Mouse (Mus musculus) CH12.LX (cell line): ENCODE results near the gene Gm17949. TPM values are rescaled to one million over a fixed set of nuclear protein-coding genes. Genes with fewer than 3 reads are reported as not detected.

Source experiments
- DNase-seq: peaks from one replicate; pipeline ENCODE4 v3.0.0-alpha.2; 2013; ENCODE audit errors: extremely low read depth
- H3K27ac ChIP-seq: 2 replicates; pipeline ENCODE4 v1.5.1; 2012; ENCODE audit warnings: low read depth, mild to moderate bottlenecking, control low read depth, moderate library complexity; ENCODE audit not compliant: insufficient read depth
- H3K27me3 ChIP-seq: replicated peaks from 2 replicates; pipeline ENCODE3; 2012; ENCODE audit warnings: inconsistent platforms
- H3K36me3 ChIP-seq, 2 experiments: replicated peaks in 1 of 2; 2 replicates each; pipeline versions ENCODE3 to v1.6.1; 2012; ENCODE audit warnings: inconsistent platforms in 1 of 2, low read length in 1 of 2, mild to moderate bottlenecking in 1 of 2, mixed read lengths in 1 of 2, moderate library complexity in 1 of 2; ENCODE audit not compliant: control insufficient read depth in 1 of 2, insufficient read depth in 1 of 2
- H3K4me1 ChIP-seq, 2 experiments: 2 replicates each; pipeline ENCODE4 v1.6.1; 2012; ENCODE audit warnings: inconsistent platforms in 1 of 2, moderate library complexity in 1 of 2; ENCODE audit not compliant: insufficient read depth in 2 of 2, control insufficient read depth in 1 of 2
- H3K4me2 ChIP-seq: 2 replicates; pipeline ENCODE4 v1.6.1; 2012; ENCODE audit warnings: low read depth, mild to moderate bottlenecking, control low read depth; ENCODE audit not compliant: poor library complexity, insufficient read depth, severe bottlenecking
- H3K4me3 ChIP-seq, 3 experiments: fragments of 150-350 bp in 1 of 3; sonication (generic) in 1 of 3; replicated peaks in 1 of 3; 2 replicates each; pipeline versions ENCODE3 to v1.5.1; 2011 to 2012; ENCODE audit warnings: low read depth in 2 of 3, low read length in 2 of 3, mild to moderate bottlenecking in 2 of 3, moderate library complexity in 2 of 3, control low read depth in 1 of 3, improper control_type of control experiment in 1 of 3, inconsistent platforms in 1 of 3, mixed read lengths in 1 of 3; ENCODE audit not compliant: poor library complexity in 1 of 3
- H3K79me2 ChIP-seq: replicated peaks from 2 replicates; pipeline ENCODE4 v1.6.1; 2012; ENCODE audit warnings: mild to moderate bottlenecking, moderate library complexity; ENCODE audit not compliant: control insufficient read depth, poor library complexity, insufficient read depth, severe bottlenecking; ENCODE audit errors: extremely low read depth
- H3K9ac ChIP-seq: 2 replicates; pipeline ENCODE4 v1.6.1; 2012; ENCODE audit warnings: low read depth, mild to moderate bottlenecking, control low read depth, moderate library complexity; ENCODE audit not compliant: insufficient read depth
- H3K9me3 ChIP-seq: replicated peaks from 2 replicates; pipeline ENCODE3; 2012; ENCODE audit warnings: low read length, inconsistent platforms, mixed read lengths
- BHLHE40 ChIP-seq: IDR thresholded peaks from 2 replicates; pipeline ENCODE4 v1.6.1; 2011; ENCODE audit warnings: mild to moderate bottlenecking, low read depth, low read length, improper control_type of control experiment
- CHD1 ChIP-seq: IDR thresholded peaks from 2 replicates; pipeline ENCODE4 v1.6.1; 2012; ENCODE audit warnings: low read depth, low read length, improper control_type of control experiment, inconsistent platforms
- ELF1 ChIP-seq: IDR thresholded peaks from 2 replicates; pipeline ENCODE4 v1.6.1; 2014; ENCODE audit warnings: low read depth, mild to moderate bottlenecking, inconsistent platforms, low read length, improper control_type of control experiment
- EP300 ChIP-seq: IDR thresholded peaks from 2 replicates; pipeline ENCODE4 v1.6.1; 2011; ENCODE audit warnings: low read length, improper control_type of control experiment
- ETS1 ChIP-seq: conservative IDR thresholded peaks from 2 replicates; pipeline ENCODE4 v1.6.1; 2012; ENCODE audit warnings: low read depth, mild to moderate bottlenecking, inconsistent platforms, low read length, improper control_type of control experiment, moderate library complexity
- GABPA ChIP-seq: IDR thresholded peaks from 2 replicates; pipeline ENCODE4 v1.6.1; 2012; ENCODE audit warnings: low read depth, low read length, improper control_type of control experiment, inconsistent platforms; ENCODE audit not compliant: insufficient replicate concordance
- IRF4 ChIP-seq: IDR thresholded peaks from 2 replicates; pipeline ENCODE4 v1.6.1; 2014; ENCODE audit warnings: low read depth, mild to moderate bottlenecking, inconsistent platforms, low read length, improper control_type of control experiment
- JUN ChIP-seq: IDR thresholded peaks from 2 replicates; pipeline ENCODE4 v1.6.1; 2011; ENCODE audit warnings: low read depth, mild to moderate bottlenecking, low read length, improper control_type of control experiment, moderate library complexity; ENCODE audit not compliant: insufficient read depth
- JUND ChIP-seq: conservative IDR thresholded peaks from 2 replicates; pipeline ENCODE4 v1.6.1; 2011; ENCODE audit warnings: low read depth, low read length, improper control_type of control experiment
- KAT2A ChIP-seq: IDR thresholded peaks from 2 replicates; pipeline ENCODE4 v1.6.1; 2012; ENCODE audit warnings: low read length, improper control_type of control experiment, inconsistent platforms; ENCODE audit not compliant: insufficient replicate concordance
- MAFK ChIP-seq: IDR thresholded peaks from 2 replicates; pipeline ENCODE4 v1.6.1; 2011; ENCODE audit warnings: low read length, improper control_type of control experiment; ENCODE audit not compliant: insufficient replicate concordance
- MAZ ChIP-seq: IDR thresholded peaks from 2 replicates; pipeline ENCODE4 v1.6.1; 2012; ENCODE audit warnings: low read depth, mild to moderate bottlenecking, inconsistent platforms, low read length, improper control_type of control experiment, moderate library complexity
- MEF2A ChIP-seq: IDR thresholded peaks from 2 replicates; pipeline ENCODE4 v1.6.1; 2014; ENCODE audit warnings: low read depth, mild to moderate bottlenecking, inconsistent platforms, low read length, improper control_type of control experiment, borderline replicate concordance
- NELFE ChIP-seq: IDR thresholded peaks from 2 replicates; pipeline ENCODE4 v1.6.1; 2011; ENCODE audit warnings: low read depth, low read length, improper control_type of control experiment
- NRF1 ChIP-seq: IDR thresholded peaks from 2 replicates; pipeline ENCODE4 v1.6.1; 2014; ENCODE audit warnings: low read depth, mild to moderate bottlenecking, inconsistent platforms, low read length, improper control_type of control experiment, moderate library complexity
- PAX5 ChIP-seq: IDR thresholded peaks from 2 replicates; pipeline ENCODE4 v1.6.1; 2012; ENCODE audit warnings: low read length, inconsistent platforms, mixed read lengths
- POLR2AphosphoS2 ChIP-seq: IDR thresholded peaks from 2 replicates; pipeline ENCODE4 v1.6.1; 2011; ENCODE audit warnings: low read depth, low read length, improper control_type of control experiment
- RAD21 ChIP-seq: IDR thresholded peaks from 2 replicates; pipeline ENCODE4 v1.6.1; 2011; ENCODE audit warnings: low read depth, mild to moderate bottlenecking, low read length, improper control_type of control experiment, moderate library complexity
- SIN3A ChIP-seq: IDR thresholded peaks from 2 replicates; pipeline ENCODE4 v1.6.1; 2012; ENCODE audit warnings: low read length, improper control_type of control experiment, inconsistent platforms
- TCF12 ChIP-seq: IDR thresholded peaks from 2 replicates; pipeline ENCODE4 v1.6.1; 2014; ENCODE audit warnings: low read depth, mild to moderate bottlenecking, inconsistent platforms, low read length, improper control_type of control experiment
- UBTF ChIP-seq: IDR thresholded peaks from 2 replicates; pipeline ENCODE4 v1.6.1; 2012; ENCODE audit warnings: low read depth, mild to moderate bottlenecking, inconsistent platforms, low read length, improper control_type of control experiment, moderate library complexity
- USF1 ChIP-seq: IDR thresholded peaks from 2 replicates; pipeline ENCODE4 v1.6.1; 2014; ENCODE audit warnings: low read depth, mild to moderate bottlenecking, inconsistent platforms, low read length, improper control_type of control experiment
- ZC3H11A ChIP-seq: IDR thresholded peaks from 2 replicates; pipeline ENCODE4 v1.6.1; 2012; ENCODE audit warnings: low read depth, mild to moderate bottlenecking, inconsistent platforms, low read length, improper control_type of control experiment
- ZMIZ1 ChIP-seq: IDR thresholded peaks from 2 replicates; pipeline ENCODE4 v1.6.1; 2012; ENCODE audit warnings: low read depth, mild to moderate bottlenecking, inconsistent platforms, low read length, improper control_type of control experiment
- ZNF384 ChIP-seq: IDR thresholded peaks from 2 replicates; pipeline ENCODE4 v1.6.1; 2012; ENCODE audit warnings: low read depth, low read length, improper control_type of control experiment, inconsistent platforms
- dilution Hi-C: fragments of 300-500 bp; cut with MboI; formaldehyde crosslinking; loops from 2 replicates; pipeline ENCODE4 v1.14.3; 2020; ENCODE audit warnings: low sequenced_read_pairs; ENCODE audit not compliant: extremely low pct_unique_long_range_greater_than_20kb, extremely low pct_ligation_motif_present
- in situ Hi-C: fragments of 300-500 bp; cut with MboI; formaldehyde crosslinking; loops from 3 replicates; pipeline ENCODE4 v1.14.3; 2019; ENCODE audit warnings: low sequenced_read_pairs, low pct_ligation_motif_present, low pct_unique_long_range_greater_than_20kb, mixed read lengths
- polyA plus RNA-seq: library from polyadenylated mRNA; unstranded; fragments of >175 nt; gene quantifications from 2 replicates; pipeline ENCODE4 v1.2.1, GENCODE M21; 2012; ENCODE audit warnings: low read depth; ENCODE audit not compliant: insufficient read length
- total RNA-seq, 2 experiments: library from RNA; depleted of rRNA; stranded (reverse); fragments of 300-350 nt in 1 of 2; fragments of >200 nt in 1 of 2; gene quantifications; 2 replicates each; pipeline ENCODE4 v1.2.3; 2012 to 2014

Gene Gm17949
- total and polyA plus RNA-seq, 3 experiments: not detected

DNA sequence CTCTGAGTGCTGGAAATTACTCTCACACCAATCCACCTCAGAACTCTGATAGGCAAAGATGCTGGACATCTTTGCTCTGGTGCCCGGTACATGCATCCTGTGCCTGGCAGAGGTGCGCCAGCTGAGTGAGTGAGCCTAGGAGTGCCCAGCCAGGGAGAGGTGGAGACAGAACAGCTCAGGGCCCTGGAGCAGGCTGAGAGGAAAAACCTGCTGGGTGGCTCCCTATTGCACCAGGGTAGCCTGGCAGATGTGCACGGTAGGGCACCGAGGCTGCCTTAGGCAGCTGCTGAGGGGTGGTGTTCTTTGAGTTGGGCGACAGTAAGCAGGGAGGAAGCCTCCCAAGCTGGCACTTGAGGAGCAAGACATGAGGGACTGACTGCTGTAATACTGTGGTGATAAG, 29.3 kb upstream of the Gm17949 start, which contains the start of gene Acer1:
TSS of gene Acer1 (minus strand) at position 114 of the 400 bp plus-strand sequence.
- Histone ChIP-seq H3K27ac (no peak within 1 kb of the TSS), H3K4me3 (no peak within 1 kb of the TSS), H3K27me3 (no peaks in the 10 kb centered on the region), H3K4me1 (0 out of 4 replicates have a peak, but pooled peaks cover 0 to 3% of the 10 kb centered on the region in 2 experiments), H3K9me3 (no peaks in the 10 kb centered on the region), H3K79me2 (no peaks in the 10 kb centered on the region), H3K36me3 (no peaks in the 10 kb centered on the region), H3K9ac (no peak within 1 kb of the TSS), H3K4me2 (no peak within 1 kb of the TSS)
- no peak for TF ChIP-seq MAFK
- no peak for TF ChIP-seq NRF1
- no peak for TF ChIP-seq ZNF384
- TF ChIP-seq BHLHE40: no peak
- TF ChIP-seq ETS1: no peak
- no peak for TF ChIP-seq JUND
- no peak for TF ChIP-seq JUN
- TF ChIP-seq PAX5: no peak
- DNase-seq: no peak
- in situ Hi-C loops: no loop called here
- dilution Hi-C loops: no loop called here

DNA sequence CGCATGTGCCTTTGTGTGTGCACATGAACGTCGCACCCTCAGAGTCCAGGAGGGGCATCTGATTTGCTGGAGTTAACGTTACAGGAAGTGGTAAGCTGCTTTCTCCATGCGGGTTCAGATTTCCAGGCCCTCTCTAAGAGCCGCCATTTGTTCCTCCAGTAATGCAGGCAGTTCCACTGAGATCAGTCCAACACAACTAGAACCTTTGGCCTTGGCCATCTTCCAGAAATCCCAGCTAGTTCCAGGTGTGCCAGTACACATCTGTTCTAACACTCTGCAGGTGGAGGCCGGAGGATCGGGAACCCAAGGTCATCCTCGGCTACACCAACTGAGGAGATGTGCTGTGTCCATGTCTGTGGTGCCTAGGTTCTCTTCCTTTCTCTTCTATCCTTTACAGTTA, 26.4 kb upstream of the Gm17949 start:
- in situ Hi-C loops: no loop called here
- no peak overlapping the region for H3K4me2 ChIP-seq

More for the DNA sequence above, 26.4 kb upstream of the Gm17949 start:
- Histone ChIP-seq H3K9ac (no peak overlapping the region), H3K27me3 (no peaks in the 10 kb centered on the region), H3K79me2 (no peaks in the 10 kb centered on the region), H3K4me1 (0 out of 4 replicates have a peak, but pooled peaks cover 0 to 3% of the 10 kb centered on the region in 2 experiments), H3K9me3 (no peaks in the 10 kb centered on the region), H3K36me3 (no peaks in the 10 kb centered on the region), H3K27ac (no peak overlapping the region), H3K4me3 (no peak overlapping the region)
- dilution Hi-C loops: no loop called here
- no peak for TF ChIP-seq RAD21
- no peak for TF ChIP-seq CHD1
- no peak for TF ChIP-seq UBTF
- TF ChIP-seq MAZ: no peak
- no peak for TF ChIP-seq ZMIZ1
- TF ChIP-seq ZC3H11A: no peak
- no peak for TF ChIP-seq TCF12
- TF ChIP-seq ELF1: no peak
- TF ChIP-seq JUND: no peak
- TF ChIP-seq IRF4: no peak
- TF ChIP-seq GABPA: no peak
- no peak for TF ChIP-seq JUN
- no peak for TF ChIP-seq USF1
- TF ChIP-seq KAT2A: no peak
- no peak for TF ChIP-seq MEF2A
- no peak for TF ChIP-seq POLR2AphosphoS2
- TF ChIP-seq SIN3A: no peak
- no peak for TF ChIP-seq NELFE
- no peak for TF ChIP-seq EP300
- no peak for DNase-seq
